Mouse (Mus musculus) c-Kit-positive CD71-negative TER-119-negative erythroid progenitor cells, embryonic 14.5 days (primary cell): ENCODE data around the gene Chmp1a.
"Not testable (repeated sequence)": the region's sequence is repeated elsewhere in the genome, so short reads cannot be mapped to it uniquely, and the experiment has no call there.

Experiments used
- DNase-seq: peaks from one replicate; pipeline ENCODE4 v3.0.0-alpha.2; 2013; ENCODE audit warnings: low read depth

Chmp1a gene

DNA sequence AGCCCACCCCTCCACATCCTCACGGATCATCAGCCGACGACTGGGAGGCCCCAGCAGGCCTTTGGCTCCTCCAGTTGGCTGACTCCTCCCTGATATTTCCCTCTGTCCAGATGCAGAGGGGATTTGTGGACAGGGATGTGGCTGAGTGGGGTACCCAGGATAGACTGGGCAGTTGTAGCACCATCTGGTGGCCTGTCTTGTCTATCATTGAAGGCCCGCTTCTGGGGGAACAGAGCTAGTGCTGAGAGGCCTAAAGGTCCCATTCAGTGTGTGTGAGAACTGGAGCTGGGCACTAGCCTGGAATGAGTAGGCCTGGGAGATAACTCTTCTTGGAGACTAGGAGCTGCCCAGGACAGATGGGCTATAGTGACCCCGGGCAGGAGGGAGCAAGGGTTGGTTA, 19.2 kb upstream of the Chmp1a start:
- no peak for DNase-seq

DNA sequence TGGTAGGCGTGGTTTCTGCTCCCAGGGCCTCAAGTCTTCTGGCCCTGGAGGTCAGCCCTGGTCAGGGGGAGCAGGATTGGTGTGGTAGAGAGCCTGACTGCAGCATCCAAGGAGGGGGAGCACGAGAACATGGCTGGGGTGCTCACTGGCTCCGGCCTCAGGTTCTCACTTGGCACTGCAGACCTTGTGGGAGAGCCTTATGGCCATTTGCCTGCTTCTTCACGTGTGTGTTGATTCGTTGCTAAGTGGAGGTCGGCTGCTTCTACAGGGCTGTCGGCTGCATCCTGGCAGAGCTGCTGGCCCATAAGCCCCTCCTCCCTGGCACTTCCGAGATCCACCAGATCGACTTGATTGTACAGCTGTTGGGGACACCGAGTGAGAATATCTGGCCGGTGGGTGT, 17.8 kb upstream of the Chmp1a start:
- DNase-seq, result not testable (repeated sequence)

DNA sequence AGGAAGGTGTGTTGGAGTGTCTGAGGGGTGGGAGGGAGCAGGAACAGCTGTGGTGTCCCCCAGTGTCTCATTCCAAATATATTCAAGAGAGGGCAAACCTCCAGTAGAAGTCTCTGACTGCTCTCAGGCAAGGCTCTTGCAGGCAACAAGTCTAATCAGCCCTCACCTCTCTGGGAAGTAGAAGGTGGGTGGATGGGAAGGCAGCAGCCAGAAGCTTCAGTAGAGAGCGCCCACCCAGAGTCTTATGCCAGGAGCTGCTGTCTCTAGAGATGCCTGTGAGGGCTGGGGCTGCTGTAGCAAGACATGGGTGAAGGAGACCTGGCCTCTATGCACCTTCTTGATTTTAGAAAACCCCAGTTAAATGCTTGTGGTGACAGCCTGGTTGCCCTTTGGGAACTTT, 15.9 kb upstream of the Chmp1a start:
- DNase-seq, result no peak

DNA sequence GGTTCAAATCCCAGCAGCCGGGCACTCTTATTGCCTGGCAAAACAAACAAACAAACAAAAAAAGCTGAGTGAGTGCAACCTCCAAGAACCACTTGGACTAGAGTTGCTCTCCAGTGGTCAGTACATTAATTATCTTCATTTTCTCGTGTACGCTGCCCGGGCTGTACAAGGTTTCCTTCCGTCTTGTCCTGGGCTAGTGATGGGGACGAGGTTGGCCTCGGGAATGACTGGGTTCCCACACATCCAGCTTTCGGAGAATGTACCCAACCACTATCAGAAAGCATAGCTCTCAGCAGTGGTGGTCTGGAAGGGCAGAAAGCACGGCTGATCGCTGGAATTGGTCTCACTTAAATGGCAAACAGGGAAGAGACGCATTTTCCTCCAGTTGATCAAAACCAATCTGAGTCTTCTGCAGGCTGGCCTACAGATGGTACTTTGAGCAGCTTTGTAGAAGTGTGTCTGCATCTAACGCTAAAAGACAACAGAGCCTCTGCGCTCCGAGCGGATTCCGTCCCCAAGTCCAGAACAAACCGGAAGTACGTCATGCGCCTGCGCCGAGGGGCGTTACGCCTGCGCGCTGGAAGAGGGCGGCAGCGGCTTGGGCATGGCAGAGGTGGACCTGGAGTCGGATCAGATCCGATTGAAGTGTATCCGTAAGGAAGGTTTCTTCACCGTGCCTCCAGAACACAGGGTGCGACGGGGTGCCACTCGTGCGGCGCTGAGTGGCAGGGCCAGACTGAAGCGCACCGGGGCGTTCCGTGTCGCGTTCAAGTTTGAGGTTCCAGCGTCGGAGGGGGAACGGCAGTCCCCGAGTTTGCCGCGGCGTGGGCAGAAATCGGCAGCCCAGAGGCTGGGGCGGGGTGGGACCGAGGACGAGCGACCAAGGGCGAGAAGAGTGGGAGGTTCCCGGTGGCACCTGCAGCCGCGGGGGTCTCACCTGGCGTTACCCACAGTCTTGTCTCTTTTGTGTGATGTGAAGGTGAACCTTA, 12.0 kb upstream of the Chmp1a start, which contains the start of gene Cdk10:
TSS of gene Cdk10 (plus strand) at position 565 of the 989 bp plus-strand sequence.
- peak; percentile 92 for DNase-seq

DNA sequence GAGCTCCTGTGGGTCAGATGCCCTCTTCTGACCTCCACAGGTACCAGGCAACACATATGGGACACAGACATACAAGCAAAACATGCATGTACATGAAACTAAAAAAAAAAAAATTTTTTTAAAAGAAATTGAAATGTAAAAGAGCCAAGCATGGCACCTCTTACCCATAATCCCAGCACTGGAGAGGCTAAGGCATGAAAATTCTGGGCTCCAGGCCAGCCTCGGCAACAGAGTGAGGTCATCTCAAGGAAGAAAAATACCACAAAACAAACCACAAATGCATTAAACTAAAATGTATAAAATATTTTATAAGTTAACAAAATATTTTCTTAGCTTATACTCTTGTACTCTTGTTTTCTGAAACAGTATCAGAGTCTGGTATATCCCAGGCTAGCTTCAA, 8.4 kb upstream of the Chmp1a start:
- no peak for DNase-seq

DNA sequence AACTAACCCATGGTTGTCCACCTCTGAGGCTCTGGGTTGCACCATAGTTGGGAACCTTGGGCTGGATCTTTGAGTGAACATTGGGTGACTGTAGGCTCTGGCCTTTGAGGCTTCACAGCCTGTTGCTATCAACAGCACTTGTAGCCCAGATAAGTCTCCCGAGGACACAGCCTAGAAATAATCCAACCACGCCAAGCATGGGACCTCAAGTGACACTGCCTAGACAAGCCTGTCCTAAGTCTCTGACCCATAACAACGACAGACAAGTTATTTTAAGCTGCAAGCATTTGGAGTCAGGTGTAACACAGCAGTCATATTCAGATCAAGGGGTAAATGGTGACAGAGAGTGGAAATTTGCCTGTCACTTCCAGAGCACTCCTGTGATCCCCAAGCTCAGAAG, 2.9 kb upstream of the Chmp1a start:
- no peak for DNase-seq

DNA sequence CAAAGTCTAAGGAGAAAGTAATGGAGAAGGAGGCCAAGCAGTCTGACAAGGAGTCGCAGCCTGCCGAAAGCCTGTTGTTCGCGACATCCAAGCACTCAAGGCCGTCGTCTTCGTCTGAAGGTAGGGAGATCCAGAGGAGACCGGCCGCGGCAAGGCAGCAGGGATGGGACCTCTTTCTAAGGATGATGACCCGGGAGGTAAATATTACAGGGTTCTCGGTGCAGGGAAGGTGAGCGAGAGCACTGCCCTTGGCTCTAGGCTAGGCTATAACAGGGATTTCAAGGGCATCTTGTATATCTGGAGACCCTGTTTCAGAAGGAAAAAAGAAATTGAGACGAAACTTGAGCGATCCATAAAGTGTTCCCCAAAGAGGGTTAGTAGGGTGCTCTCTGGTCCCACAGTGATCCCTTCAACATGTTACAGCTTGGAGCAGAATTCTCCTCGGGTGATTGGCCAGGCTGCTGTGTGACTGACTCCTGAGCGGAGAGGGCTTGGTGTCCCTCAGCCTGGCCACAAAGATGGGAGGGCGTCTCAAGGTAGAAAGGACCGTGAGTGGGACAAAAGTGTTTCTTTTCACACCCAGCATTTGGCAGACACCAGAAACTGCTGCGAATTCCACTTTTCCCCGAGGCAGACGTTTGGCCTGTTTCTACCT, 682 bp upstream of the Chmp1a start:
- DNase-seq, result no peak

DNA sequence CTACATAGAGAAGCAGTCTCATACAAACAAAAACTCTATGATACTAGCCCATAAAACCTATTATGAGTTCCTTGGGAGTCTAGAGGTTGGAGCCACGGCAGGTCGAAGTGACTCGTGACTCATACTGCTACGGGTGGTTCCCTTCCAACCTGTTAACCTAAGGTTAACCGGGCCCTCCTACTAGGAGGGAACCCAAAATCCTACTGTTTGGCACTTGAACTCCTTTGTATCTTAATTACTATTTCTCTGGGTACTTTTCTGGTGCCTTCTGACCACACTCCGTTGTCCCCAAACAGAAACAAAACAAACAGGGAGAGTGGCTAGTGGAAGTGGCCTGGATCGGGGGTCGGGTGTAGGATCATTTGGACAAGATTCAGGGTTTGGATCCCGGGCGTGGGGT, 687 bp downstream of the Chmp1a start:
- DNase-seq, result no peak

DNA sequence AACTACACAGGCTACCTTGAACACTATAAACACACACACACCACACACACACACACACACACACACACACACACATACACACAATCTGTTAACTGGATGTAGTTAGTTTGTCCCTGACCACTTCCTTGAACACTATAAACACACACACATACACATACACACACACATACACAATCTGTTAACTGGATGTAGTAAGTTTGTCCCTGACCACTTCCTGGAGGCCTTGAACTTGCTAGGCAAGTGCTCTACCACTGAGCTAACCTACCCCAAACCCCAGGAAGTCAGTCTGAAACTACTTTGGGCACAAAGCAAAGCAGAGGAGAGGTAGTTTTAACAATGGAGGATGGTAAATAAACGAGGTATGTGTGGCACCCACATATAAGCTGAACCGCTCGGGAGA, 9.0 kb downstream of the Chmp1a start:
- no peak for DNase-seq

DNA sequence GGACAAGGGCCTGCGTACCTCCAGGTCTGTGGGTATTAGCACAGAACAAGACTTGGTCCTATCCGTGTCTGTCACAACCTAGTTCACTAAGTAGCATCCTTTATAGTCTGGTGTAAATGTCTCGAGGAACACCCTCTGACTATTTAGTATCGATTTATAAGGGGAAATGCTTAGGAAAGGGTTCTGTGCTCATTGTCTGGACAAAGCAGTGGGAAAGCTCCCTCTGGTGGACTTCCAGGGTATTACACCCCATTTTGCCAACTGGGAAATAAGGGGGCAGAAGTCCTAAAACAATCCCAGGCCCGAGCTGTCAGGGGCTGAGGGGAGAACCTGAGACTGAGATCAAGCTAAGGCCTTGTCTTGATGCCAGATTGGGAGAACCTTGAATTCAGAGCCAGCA, 10.3 kb downstream of the Chmp1a start:
- DNase-seq, result peak; percentile 73

DNA sequence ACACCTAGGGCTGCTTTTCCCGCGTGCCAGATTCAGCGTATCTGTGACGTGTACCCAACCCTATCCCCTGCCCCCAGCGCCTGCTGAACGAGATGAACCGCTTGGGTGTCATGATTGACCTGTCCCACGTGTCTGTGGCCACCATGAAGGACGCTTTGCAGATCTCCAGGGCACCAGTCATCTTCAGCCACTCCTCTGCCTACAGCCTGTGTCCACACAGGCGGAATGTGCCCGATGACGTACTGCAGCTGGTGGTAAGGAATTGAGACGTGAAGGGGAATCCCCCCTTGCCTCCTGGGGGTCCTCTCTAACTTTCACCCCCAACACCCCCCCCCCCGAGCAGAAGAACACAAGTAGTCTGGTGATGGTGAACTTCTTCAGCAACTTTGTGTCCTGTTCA, 12.7 kb downstream of the Chmp1a start:
- DNase-seq, result no peak

DNA sequence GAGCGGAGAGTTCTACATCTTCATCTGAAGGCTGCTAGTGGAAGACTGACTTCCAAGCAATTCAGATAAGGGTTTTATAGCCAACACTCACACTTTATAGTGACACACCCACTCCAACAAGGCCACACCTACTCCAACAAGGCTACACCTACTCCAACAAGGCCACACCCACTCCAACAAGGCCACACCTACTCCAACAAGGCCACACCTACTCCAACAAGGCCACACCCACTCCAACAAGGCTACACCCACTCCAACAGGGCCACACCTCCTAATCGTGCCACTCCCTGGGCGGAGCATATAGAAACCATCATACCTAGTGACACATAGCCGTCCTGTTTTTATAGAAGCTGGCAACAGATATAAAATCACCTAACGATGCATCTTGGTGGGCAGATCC, 15.5 kb downstream of the Chmp1a start:
- peak; percentile 28 for DNase-seq

DNA sequence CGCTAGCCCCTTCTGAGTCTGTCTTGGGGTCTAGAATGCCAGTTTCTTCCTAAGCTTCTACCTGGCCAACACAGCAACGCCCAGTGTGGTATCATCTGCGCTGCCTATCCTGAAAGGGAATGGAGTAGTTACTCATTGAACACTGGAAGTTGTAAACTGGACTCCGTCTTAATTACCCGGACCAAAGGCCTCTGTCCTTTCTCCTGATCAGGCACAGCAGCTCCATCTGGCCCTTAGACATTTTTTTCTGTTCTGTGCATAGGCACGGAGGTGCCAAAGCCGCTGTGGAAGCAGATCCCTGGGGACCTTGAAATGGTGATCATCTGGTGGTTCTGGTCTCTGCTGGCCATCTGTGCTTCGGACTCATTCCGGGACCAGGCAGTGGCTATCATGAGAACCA, 18.8 kb downstream of the Chmp1a start:
- no peak for DNase-seq

DNA sequence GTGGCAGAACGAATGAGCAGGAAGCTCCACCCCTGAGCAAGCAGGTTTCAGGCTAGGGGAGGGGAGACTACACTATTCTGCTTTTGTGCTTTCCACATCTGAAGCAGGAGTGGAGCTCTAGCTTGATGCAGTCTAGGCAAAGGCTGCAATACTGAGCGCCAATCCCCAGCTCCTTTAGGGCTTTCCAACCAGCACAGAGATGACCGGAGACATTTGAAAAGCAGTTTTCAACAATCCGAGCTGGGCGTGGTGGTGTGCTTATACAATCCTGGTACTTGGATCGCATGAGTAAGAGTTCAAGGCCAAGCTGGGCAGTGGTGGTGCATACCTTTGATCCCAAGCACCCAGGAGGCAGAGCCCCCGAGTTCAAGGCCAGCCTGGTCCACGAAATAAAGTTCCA, 20.7 kb downstream of the Chmp1a start:
- DNase-seq, result no peak

DNA sequence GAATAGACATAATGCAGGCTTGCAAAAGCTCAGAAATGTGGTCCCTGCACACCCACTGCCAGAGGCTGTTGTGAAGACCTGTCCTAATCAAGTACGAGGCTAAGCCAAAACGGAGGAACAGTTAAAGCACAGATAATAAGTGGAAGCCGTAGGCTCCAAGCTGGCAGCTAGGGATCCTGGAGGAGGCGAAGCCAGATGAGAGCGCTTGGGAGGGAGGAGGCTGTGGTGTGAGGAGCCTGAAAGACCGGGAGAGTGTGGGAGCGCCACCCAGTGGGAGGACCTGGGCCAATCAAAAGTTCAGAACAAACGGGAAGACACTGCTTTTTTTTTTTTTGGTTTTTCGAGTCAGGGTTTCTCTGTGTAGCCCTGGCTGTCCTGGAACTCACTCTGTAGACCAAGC, 21.9 kb downstream of the Chmp1a start:
- peak; percentile 62 for DNase-seq

DNA sequence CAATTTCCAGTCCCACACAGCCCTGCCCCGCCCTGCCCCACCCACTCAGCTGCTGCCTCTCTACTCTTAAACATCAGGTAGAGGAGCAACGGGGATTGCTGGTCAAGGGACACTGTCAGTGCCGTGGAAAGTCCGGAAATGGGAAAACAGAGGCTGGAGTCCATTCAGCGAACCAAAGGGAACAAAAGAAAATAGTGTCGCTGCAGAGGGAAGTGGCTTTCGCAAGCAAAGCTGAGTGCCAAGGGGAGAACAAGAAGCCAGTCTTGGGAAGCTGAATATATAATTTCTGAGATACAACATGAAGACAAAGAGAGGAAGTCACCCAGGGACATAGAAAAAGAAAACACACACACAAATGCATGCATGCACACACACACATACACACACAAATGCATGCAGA, 23.7 kb downstream of the Chmp1a start:
- no peak for DNase-seq

DNA sequence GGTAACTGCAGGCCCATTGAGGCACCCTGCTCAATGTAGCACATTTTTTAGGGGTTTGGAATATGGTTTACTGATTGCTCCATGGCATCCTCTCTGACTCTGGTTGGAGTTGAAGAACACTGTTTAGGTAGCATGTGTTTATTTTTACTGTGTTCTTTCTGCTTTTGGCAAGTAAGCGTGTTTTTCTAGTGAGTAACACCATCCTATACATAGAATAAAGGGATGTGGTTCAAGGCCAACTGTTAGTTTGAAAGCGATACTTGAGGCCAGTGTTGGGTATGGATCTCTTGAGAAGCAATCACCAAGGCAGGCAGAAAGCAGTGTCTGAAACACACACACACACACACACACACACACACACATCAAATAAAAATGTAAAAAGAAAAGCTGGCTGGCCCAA, 24.6 kb downstream of the Chmp1a start:
- DNase-seq, result no peak

DNA sequence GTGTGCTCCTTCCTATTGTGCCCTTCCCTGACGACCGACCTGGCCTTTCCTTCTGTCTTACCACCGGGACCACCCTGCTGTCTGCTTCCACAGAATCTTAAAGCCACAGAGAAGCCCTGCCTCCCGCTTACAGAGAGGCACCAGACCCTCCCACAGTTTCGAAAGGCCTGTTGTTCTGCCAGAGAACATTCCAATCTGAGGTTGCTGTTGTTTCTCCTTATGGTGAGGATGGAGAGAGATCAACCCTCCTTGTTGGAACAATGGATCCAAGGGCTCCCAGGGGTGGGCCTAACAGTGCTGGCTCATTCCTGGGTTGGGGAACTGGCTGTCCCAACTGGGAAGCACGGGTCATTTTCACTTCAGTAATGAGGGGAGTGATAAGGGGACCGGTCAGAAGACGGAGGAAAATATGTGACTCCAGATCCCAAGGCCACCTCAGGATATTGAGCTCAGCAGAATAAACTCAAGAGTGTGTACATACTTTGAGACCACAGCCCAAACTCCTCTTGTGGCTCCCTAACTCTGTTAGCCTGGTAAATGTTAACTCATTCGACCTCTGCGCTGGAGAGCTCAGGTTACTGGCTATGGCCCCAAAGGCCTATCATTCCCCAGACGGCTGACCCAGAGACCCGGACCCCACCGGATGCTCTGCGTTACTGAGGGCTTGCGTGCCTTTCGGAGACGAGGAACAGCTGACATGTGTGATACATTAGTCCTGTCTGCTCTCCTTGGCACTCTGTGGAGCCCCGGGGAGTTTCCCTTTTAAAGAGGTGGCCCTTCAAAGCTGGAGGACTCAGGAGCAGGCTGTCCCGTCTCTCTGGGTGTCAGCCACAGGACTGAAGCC, 26.8 kb downstream of the Chmp1a start, which contains the start of gene Dpep1:
TSS of gene Dpep1 (plus strand) at position 677 of the 844 bp plus-strand sequence.
- no peak for DNase-seq

DNA sequence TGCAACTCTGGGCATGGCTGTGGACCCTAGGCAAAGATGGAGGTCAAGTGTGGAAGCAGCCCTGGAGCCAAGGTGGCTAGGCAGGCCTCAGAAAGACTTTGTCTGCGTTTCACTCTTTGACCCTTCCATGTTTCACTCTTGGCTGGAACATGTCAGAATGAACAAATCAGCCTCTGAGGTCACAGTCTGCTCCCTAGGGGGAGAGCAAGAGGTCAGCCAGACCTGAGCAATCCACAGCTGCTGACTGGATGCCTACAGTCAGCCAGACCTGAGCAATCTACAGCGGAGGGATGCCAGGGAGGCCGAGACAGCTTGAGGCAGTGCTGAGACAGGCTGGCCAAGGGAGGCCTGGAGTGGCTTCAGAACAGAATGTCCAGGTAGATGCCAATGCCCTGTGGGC, 31.2 kb downstream of the Chmp1a start:
- DNase-seq, result no peak

DNA sequence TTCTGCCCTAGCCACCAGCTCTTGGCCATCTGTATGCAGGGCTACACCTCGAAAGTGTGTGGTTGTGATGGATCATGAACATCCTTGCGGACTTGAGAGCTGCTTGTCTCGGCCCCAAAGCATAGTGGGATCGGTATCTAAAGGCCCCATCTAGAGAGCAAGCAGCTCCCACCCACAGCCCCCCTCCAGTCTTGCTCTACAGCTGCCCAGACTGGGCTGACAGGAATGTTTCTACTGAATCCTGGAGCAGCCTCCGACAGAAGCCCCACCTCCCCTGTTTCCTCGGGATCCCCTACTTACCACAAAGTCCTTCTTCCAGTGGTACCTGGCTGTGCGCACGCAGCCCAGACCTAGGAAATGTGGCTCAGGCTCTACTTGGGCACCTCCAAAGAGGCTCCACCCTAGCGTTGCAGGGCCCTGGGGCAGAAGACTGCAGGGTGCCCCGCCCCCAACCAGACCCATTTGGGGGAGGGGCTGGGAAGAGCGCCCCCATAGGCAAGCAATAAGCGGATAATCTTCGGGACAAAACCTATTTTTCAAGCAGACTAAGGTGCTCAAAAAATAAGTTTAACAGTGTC, 54.6 kb downstream of the Chmp1a start, which contains the start of gene Sult5a1:
TSS of gene Sult5a1 (minus strand) at position 428 of the 578 bp plus-strand sequence.
- DNase-seq, result no peak

DNA sequence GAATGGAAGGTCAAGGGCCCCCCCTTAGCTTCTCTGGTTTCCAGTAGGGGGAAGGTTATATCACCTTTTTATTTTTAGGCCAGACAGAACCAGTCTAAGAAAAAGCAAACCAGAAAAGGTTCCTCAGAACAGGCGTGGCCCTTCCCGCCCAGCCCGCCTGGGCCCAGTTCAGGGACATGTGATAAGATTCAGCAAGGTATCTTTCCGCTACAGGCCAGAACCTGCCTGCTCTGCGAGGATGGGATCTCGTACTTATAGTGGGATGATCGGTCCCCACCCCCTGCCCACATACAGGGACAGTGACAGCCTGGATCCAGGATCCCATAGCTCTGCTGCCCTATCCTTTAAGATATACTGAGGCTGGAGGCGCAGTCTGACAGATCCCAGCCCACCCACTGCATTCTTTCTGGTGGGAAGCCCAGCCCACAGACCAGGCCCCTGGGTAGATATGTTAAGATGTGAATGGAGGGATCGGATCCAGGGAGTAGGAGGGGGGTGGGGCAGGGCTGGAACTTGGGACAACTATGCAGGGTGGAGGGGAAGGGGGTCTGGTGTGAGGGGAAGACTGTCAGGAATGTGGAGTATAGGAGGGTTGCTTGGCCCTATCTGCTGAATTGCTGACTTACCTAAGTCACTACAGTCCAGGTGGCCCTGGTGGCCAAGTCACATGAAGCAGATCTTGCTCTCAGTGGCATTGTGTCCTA, 56.3 kb downstream of the Chmp1a start:
- no peak for DNase-seq
